Mouse (Mus musculus): ENCODE data around the gene Zfp445. TPM values are rescaled to one million over a fixed set of nuclear protein-coding genes. Genes with fewer than 3 reads are reported as not detected.
A peak's percentile ranks its signal among the peaks of the same experiment; 100 is the strongest.

Gene Zfp445
- polyA plus RNA-seq, 1 experiment from 2014 or later: 66.0 TPM

DNA sequence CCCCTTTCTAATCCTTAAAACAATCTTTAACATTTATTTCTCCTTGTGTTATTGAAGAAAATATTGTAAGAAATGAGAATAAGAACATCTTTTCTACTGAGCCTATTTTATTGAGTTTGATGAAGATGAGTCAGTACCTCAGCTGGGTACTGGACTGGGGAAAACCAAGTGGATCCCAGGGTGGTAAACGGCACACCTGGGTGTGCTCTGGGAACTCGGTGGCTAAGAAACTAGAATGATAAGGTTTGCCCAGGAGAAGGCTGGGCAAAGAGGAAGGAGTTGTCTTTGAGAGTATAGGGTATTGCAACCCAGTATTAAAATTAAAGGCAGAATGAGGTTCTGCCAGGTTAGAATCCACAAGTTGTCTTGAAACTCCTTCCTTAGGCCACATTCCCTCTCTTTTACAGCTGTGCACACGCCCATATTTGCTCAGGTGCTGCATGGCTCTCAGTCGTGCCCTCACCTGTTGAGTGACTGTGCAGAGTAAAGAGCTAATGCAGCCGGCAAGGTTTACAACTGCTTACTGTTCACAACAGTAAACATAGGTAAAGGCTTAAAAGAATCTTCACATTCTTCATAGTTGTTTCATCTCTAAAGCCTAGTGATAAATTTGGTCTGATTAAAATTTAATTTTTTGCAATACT lies 42.3 kb downstream of the Zfp445 start:
- ATAC-seq (ENCODE audit: low FRiP score, low TSS enrichment): no peak
- WGBS: 88% methylated on average over 5 of the region's 5 CpGs
- Histone ChIP-seq H3K27ac (ENCODE audit: low read depth, low read length) (no peak overlapping the region), H3K36me3 (ENCODE audit: control insufficient read depth, insufficient read depth, low read length) (peaks cover 15% of the 10 kb centered on the region), H3K27me3 (ENCODE audit: control insufficient read depth, insufficient read depth, low read length) (no peaks in the 10 kb centered on the region), H3K4me2 (replicated peaks; ENCODE audit: low read depth, low read length) (no peak overlapping the region), H3K9me3 (ENCODE audit: control insufficient read depth, low read length) (no peaks in the 10 kb centered on the region), H3K4me1 (ENCODE audit: control insufficient read depth, insufficient read depth, low read length) (no peaks in the 10 kb centered on the region), H3K4me3 (ENCODE audit: low read length) (no peak overlapping the region), H3K9ac (ENCODE audit: low read depth, low read length) (no peak overlapping the region)

DNA sequence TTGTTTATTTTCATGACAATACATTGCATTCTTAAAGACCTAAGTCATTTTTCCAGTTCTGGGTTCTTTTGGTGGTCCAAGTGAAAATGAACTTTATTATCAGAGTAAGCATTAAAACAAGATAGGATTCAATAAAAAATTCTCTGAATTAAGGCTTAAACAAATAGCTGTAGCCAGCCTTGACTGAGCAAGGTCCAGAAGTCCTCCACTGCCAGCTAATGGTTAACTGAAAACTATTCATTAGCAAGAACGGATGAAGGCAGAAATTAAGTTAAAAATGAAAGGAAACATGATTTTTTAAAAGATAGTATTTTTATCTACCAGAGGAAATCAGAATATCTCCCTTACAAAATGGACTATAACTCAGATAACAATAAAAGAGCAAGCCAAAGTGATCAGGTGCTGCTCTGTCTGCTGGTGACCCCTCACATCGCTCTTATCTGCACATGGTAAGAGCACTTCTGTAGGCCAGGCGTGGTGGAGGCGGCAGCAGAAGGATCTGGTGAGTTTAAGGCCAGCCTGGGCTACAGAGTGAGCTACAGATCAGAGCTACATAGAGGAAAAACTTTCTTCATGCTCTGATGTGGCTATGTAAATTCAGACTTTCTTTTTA lies 50.5 kb downstream of the Zfp445 start:
- WGBS: 80% methylated on average over 4 of the region's 4 CpGs
- H3K9me3 ChIP-seq (ENCODE audit: control insufficient read depth, low read length): no peaks in the 10 kb centered on the region
- no peak overlapping the region for H3K4me3 ChIP-seq (ENCODE audit: low read length)
- H3K9ac ChIP-seq (ENCODE audit: low read depth, low read length): no peak overlapping the region
- no peak overlapping the region for H3K27ac ChIP-seq (ENCODE audit: low read depth, low read length)
- no peaks in the 10 kb centered on the region for H3K4me1 ChIP-seq (ENCODE audit: control insufficient read depth, insufficient read depth, low read length)
- no peak overlapping the region for H3K4me2 ChIP-seq (replicated peaks; ENCODE audit: low read depth, low read length)
- ATAC-seq (ENCODE audit: low FRiP score, low TSS enrichment): no peak
- H3K36me3 ChIP-seq (ENCODE audit: control insufficient read depth, insufficient read depth, low read length): peaks cover 3% of the 10 kb centered on the region; the same call in 1 of the 2 replicates
- H3K27me3 ChIP-seq (ENCODE audit: control insufficient read depth, insufficient read depth, low read length): no peaks in the 10 kb centered on the region

DNA sequence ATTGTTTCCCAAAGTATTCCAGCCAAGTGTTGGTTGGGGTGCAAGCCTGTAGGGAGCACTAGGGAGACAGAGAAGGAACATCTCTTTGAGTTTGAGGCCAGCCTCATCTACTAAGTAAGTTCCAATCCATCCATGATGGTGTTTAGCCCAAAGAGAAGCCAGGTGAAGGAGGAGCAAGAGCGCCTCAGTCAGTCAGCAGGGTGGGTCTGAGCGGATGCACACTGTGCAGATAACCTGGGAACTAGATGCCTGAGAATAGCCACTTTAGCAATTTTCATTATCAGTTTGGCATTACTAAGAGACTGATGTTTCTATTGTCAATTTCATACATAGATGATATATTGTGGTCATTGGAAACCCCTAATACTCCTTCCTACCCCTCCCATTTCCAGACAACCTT lies 51.0 kb downstream of the Zfp445 start:
- Histone ChIP-seq H3K4me3 (ENCODE audit: low read length) (no peak overlapping the region), H3K27ac (ENCODE audit: low read depth, low read length) (no peak overlapping the region), H3K4me1 (ENCODE audit: control insufficient read depth, insufficient read depth, low read length) (no peaks in the 10 kb centered on the region), H3K27me3 (ENCODE audit: control insufficient read depth, insufficient read depth, low read length) (no peaks in the 10 kb centered on the region), H3K36me3 (ENCODE audit: control insufficient read depth, insufficient read depth, low read length) (no peaks in the 10 kb centered on the region; the same call in 1 of the 2 replicates), H3K9ac (ENCODE audit: low read depth, low read length) (no peak overlapping the region), H3K4me2 (replicated peaks; ENCODE audit: low read depth, low read length) (no peak overlapping the region), H3K9me3 (ENCODE audit: control insufficient read depth, low read length) (no peaks in the 10 kb centered on the region)
- ATAC-seq (ENCODE audit: low FRiP score, low TSS enrichment): no peak
- 92% methylated on average over 2 of the region's 2 CpGs for WGBS

DNA sequence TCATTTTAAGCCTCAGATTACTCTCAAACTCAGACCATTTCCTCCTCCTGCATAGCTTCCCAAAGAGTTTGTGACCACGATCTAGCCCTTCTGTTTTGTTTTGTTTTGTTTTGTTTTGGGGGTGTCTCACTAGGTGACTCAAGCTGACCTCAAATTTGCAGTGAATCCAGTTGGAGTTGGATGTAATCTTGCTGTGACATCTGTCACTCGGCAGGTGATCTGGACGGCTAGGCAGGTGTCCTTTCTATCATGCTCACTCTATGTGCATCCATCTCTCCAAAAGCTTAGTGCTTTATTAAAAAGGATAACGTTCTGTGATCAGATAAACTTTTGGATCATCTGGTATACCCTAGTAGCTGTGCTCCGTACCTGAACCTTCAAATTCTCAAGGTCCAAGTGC lies 53.4 kb downstream of the Zfp445 start:
- Histone ChIP-seq H3K27me3 (ENCODE audit: control insufficient read depth, insufficient read depth, low read length) (no peaks in the 10 kb centered on the region), H3K4me2 (replicated peaks; ENCODE audit: low read depth, low read length) (no peak overlapping the region), H3K36me3 (ENCODE audit: control insufficient read depth, insufficient read depth, low read length) (no peaks in the 10 kb centered on the region), H3K27ac (ENCODE audit: low read depth, low read length) (no peak overlapping the region), H3K4me3 (ENCODE audit: low read length) (no peak overlapping the region), H3K9ac (ENCODE audit: low read depth, low read length) (no peak overlapping the region), H3K9me3 (ENCODE audit: control insufficient read depth, low read length) (no peaks in the 10 kb centered on the region), H3K4me1 (ENCODE audit: control insufficient read depth, insufficient read depth, low read length) (no peaks in the 10 kb centered on the region)
- WGBS: 88% methylated on average over 5 of the region's 5 CpGs
- ATAC-seq (ENCODE audit: low FRiP score, low TSS enrichment): no peak

DNA sequence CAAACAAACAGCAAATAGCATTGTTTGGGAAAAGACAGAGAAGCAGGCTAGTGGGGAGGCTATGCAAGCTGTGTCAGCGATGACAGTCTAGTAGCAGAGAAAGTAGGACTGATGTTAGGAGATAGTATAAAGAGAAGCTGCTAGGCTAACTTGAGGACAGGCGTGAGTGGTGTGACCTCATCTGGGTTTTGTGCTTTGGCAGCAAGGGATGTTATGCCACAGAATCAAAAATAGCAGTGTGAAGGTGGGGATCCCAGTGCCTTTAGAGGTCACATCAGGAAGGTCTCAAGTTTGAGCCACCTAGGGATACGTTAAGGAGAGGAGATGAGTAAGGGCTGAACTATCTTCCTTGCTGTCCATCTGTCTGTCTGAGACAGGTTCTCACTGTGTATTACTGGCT lies 55.6 kb downstream of the Zfp445 start:
- ATAC-seq (ENCODE audit: low FRiP score, low TSS enrichment): no peak
- Histone ChIP-seq H3K9ac (ENCODE audit: low read depth, low read length) (no peak overlapping the region), H3K9me3 (ENCODE audit: control insufficient read depth, low read length) (no peaks in the 10 kb centered on the region), H3K4me2 (replicated peaks; ENCODE audit: low read depth, low read length) (no peak overlapping the region), H3K27ac (ENCODE audit: low read depth, low read length) (no peak overlapping the region), H3K4me3 (ENCODE audit: low read length) (no peak overlapping the region), H3K27me3 (ENCODE audit: control insufficient read depth, insufficient read depth, low read length) (no peaks in the 10 kb centered on the region), H3K4me1 (ENCODE audit: control insufficient read depth, insufficient read depth, low read length) (peaks cover 7% of the 10 kb centered on the region; the same call in 1 of the 2 replicates), H3K36me3 (ENCODE audit: control insufficient read depth, insufficient read depth, low read length) (no peaks in the 10 kb centered on the region)
- 86% methylated on average over 3 of the region's 3 CpGs for WGBS

DNA sequence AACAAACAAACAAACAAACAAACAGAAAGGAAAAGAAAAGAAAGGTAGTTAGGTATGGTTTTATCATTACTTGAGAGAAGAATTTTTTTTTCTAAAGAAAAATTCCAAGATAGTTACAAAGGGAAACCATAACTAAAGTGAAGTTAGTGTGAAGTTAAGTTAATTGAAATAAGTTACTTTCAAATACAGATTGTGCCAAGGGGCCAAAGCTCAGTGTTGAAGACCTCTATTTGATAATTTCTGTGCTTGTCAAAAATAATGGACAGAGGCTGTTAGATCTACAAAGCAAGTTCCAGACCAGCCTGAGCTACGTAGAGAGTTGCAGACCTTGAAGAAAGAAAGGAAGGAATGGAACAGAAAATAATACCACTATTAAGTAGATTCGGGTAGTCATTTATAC lies 58.6 kb downstream of the Zfp445 start:
- Histone ChIP-seq H3K4me2 (replicated peaks; ENCODE audit: low read depth, low read length) (no peak overlapping the region), H3K36me3 (ENCODE audit: control insufficient read depth, insufficient read depth, low read length) (no peaks in the 10 kb centered on the region), H3K27me3 (ENCODE audit: control insufficient read depth, insufficient read depth, low read length) (no peaks in the 10 kb centered on the region), H3K27ac (ENCODE audit: low read depth, low read length) (no peak overlapping the region), H3K4me3 (ENCODE audit: low read length) (no peak overlapping the region), H3K9me3 (ENCODE audit: control insufficient read depth, low read length) (no peaks in the 10 kb centered on the region), H3K9ac (ENCODE audit: low read depth, low read length) (no peak overlapping the region), H3K4me1 (ENCODE audit: control insufficient read depth, insufficient read depth, low read length) (peaks cover 7% of the 10 kb centered on the region; the same call in 1 of the 2 replicates)
- ATAC-seq (ENCODE audit: low FRiP score, low TSS enrichment): no peak
- 90% methylated on average over 2 of the region's 2 CpGs for WGBS

DNA sequence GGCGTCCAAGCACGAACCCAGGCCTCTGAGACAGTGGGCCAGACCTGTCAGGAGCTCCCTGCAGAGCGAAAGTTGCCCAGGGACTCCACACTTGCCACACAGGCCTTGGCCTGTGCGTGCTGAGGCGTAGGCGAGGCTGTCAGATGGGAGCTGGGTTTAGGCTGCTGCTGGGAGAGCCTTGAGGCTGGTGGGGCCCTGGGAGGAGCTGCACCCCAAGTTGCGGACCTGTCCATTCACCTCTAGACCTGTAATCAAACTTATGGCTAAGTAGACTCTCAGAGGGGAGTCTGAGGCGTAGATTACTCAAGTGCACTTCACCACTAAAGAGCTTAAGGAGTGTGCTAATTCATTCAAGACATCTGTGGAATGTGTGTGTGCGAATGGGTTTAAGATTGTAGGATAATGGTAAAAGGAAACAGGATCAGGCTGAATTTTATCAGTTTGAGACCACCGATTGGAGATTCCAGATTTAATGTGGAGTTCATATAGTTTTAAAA lies 59.9 kb downstream of the Zfp445 start:
- peak overlapping the region; percentile 56 for H3K4me2 ChIP-seq (replicated peaks; ENCODE audit: low read depth, low read length)
- peak overlapping the region; percentile 76 for H3K27ac ChIP-seq (ENCODE audit: low read depth, low read length)
- H3K9me3 ChIP-seq (ENCODE audit: control insufficient read depth, low read length): no peaks in the 10 kb centered on the region
- peaks cover 7% of the 10 kb centered on the region; the same call in 1 of the 2 replicates for H3K4me1 ChIP-seq (ENCODE audit: control insufficient read depth, insufficient read depth, low read length)
- H3K36me3 ChIP-seq (ENCODE audit: control insufficient read depth, insufficient read depth, low read length): no peaks in the 10 kb centered on the region
- peak overlapping the region; percentile 72 for H3K9ac ChIP-seq (ENCODE audit: low read depth, low read length)
- H3K27me3 ChIP-seq (ENCODE audit: control insufficient read depth, insufficient read depth, low read length): no peaks in the 10 kb centered on the region
- peak overlapping the region; percentile 55 for H3K4me3 ChIP-seq (ENCODE audit: low read length)
- ATAC-seq (ENCODE audit: low FRiP score, low TSS enrichment): no peak
- WGBS: 14% methylated on average over 10 of the region's 10 CpGs

DNA sequence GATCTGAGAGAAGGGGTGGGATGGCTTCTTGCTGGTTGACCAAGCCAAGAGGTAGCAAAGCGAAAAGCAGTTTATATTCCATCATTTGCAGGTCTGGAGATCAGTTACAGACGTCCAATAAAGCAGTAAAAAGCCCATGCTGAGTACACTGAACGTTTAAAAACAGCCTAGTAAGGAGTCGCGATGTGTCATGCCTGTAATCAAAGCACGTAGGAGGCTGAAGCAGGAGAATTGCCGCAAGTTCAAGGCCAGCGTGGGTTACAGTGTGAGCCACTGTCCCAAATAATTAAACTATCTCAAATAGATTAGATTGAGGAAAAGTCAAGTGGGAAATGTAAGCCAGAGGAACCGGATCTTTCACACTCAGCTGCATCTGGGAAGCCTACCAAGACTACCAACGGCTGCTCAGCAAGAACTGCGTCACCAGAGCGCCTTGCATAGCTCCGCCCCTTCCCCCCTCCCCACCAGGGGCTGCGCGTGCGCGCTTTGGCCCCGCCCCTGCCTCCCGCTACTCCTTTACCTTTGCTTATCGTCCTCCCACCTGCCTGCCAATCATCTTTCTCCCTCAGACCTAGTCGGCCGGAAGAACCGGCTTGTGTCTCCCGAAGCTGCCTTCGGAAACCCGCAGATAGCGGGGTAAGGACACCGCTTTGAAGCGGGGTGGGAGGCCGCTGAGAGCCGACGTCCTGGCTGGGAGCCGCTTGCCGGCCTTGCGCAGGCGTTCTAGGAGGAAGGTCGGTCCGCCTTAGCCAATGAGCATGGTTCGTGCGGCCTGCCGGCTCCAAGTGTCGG lies 60.6 kb downstream of the Zfp445 start, which contains the start of gene Tcaim:
Gene Tcaim, plus strand, starts transcription at position 487 of the 792 bp plus-strand sequence.
- H3K27ac ChIP-seq (ENCODE audit: low read depth, low read length): peak within 1 kb of the TSS; percentile 76
- H3K4me2 ChIP-seq (replicated peaks; ENCODE audit: low read depth, low read length): peak within 1 kb of the TSS; percentile 56
- no peaks in the 10 kb centered on the region for H3K27me3 ChIP-seq (ENCODE audit: control insufficient read depth, insufficient read depth, low read length)
- H3K4me3 ChIP-seq (ENCODE audit: low read length): peak within 1 kb of the TSS; percentile 55
- peak within 1 kb of the TSS; percentile 72 for H3K9ac ChIP-seq (ENCODE audit: low read depth, low read length)
- H3K36me3 ChIP-seq (ENCODE audit: control insufficient read depth, insufficient read depth, low read length): no peaks in the 10 kb centered on the region
- ATAC-seq (ENCODE audit: low FRiP score, low TSS enrichment): peak; percentile 98
- WGBS: 7% methylated on average over 42 of the region's 42 CpGs
- H3K9me3 ChIP-seq (ENCODE audit: control insufficient read depth, low read length): no peaks in the 10 kb centered on the region
- H3K4me1 ChIP-seq (ENCODE audit: control insufficient read depth, insufficient read depth, low read length): peaks cover 7% of the 10 kb centered on the region; the same call in 1 of the 2 replicates
